Mouse (Mus musculus) forebrain, embryonic 10.5 days (tissue): ENCODE data around the gene Itsn1. TPM values are rescaled to one million over a fixed set of nuclear protein-coding genes. Genes with fewer than 3 reads are reported as not detected.

ENCODE experiments used
- DNase-seq: peaks from one replicate; pipeline ENCODE4 v3.0.0-alpha.2; 2017; ENCODE audit warnings: low spot score; ENCODE audit errors: extremely low spot score
- H3K27ac ChIP-seq: fragments of 300-500 bp; sonication (generic); 2 replicates; pipeline ENCODE4 v1.5.1; 2016; ENCODE audit warnings: mild to moderate bottlenecking
- H3K27me3 ChIP-seq: fragments of 300-500 bp; sonication (generic); 2 replicates; pipeline ENCODE4 v1.6.1; 2016; ENCODE audit warnings: mild to moderate bottlenecking; ENCODE audit not compliant: poor library complexity, severe bottlenecking
- H3K36me3 ChIP-seq: fragments of 300-500 bp; sonication (generic); replicated peaks from 2 replicates; pipeline ENCODE4 v1.6.1; 2016; ENCODE audit warnings: mild to moderate bottlenecking, moderate library complexity
- H3K4me1 ChIP-seq: fragments of 300-500 bp; sonication (generic); 2 replicates; pipeline ENCODE4 v1.6.1; 2016
- H3K4me3 ChIP-seq: fragments of 300-500 bp; sonication (generic); 2 replicates; pipeline ENCODE4 v1.5.1; 2016; ENCODE audit warnings: mild to moderate bottlenecking, moderate library complexity
- H3K9me3 ChIP-seq: fragments of 300-500 bp; sonication (generic); 2 replicates; pipeline ENCODE4 v1.6.1; 2016; ENCODE audit warnings: mild to moderate bottlenecking, moderate library complexity
- WGBS: fragments of 180-500 bp; shearing (Covaris S2); methylation state at CpG from one replicate; pipeline ENCODE4 v1.1.7; 2016; 5-methylcytosine and 5-hydroxymethylcytosine counted together
- microRNA-seq: library from miRNA; unstranded; fragments of <30 nt; microRNA quantifications from one replicate; pipeline ENCODE4, GENCODE M21; 2017
- polyA plus RNA-seq: library from polyadenylated mRNA; unstranded; fragments of >200 nt; fragmentation: Nextera tagmentation; extraction: Ambion mirVana; gene quantifications from 2 replicates; pipeline ENCODE4 v1.2.1, GENCODE M21; 2016

Itsn1 gene
- polyA plus RNA-seq, 1 experiment from 2014 or later, result 38.7 TPM

DNA sequence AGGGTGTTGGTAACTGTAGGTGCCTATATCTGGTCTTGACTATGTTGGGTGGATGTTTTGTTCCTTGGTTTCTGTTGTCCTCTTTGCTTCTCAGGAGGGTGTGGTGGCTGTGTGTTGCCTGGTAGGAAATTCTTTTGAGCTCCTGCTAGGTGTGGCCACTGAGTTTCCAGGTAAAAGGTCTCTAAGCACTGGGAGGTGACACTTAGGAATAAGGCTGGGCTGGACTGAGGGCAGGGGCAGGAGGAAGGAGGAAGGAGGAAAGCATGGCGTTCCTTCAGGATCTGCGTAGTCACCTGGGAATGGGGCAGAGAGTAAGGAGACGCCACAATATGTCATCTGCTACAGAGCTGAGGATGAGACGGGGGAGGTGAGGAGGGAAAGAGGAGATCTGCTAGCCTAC, 224.9 kb downstream of the Itsn1 start:
- Histone ChIP-seq H3K27ac (no peak overlapping the region), H3K9me3 (peaks cover 7% of the 10 kb centered on the region; the same call in 1 of the 2 replicates), H3K4me1 (no peaks in the 10 kb centered on the region), H3K27me3 (no peaks in the 10 kb centered on the region), H3K36me3 (no peaks in the 10 kb centered on the region), H3K4me3 (no peak overlapping the region)
- 91% methylated on average over 4 of the region's 4 CpGs for WGBS
- no peak for DNase-seq

DNA sequence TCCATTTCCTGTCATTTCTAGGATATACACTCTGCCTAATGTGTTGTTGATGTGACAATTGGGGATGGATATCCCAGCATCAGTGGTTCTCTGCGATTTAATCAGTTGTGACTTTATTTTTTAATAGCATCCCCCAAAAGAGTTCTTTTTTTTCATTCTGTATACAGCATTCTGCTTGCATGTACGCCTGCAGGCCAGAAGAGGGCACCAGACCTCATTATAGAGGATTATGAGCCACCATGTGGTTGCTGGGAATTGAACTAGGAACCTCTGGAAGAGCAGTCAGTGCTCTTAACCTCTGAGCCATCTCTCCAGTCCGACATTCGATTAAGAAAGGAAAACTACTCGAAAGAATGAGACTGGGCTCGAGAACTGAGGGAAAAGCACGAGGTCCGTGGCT, 225.7 kb downstream of the Itsn1 start:
- Histone ChIP-seq H3K27ac (no peak overlapping the region), H3K27me3 (no peaks in the 10 kb centered on the region), H3K36me3 (no peaks in the 10 kb centered on the region), H3K9me3 (peaks cover 7% of the 10 kb centered on the region; the same call in 1 of the 2 replicates), H3K4me1 (no peaks in the 10 kb centered on the region), H3K4me3 (no peak overlapping the region)
- 86% methylated on average over 8 of the region's 8 CpGs for WGBS
- no peak for DNase-seq

DNA sequence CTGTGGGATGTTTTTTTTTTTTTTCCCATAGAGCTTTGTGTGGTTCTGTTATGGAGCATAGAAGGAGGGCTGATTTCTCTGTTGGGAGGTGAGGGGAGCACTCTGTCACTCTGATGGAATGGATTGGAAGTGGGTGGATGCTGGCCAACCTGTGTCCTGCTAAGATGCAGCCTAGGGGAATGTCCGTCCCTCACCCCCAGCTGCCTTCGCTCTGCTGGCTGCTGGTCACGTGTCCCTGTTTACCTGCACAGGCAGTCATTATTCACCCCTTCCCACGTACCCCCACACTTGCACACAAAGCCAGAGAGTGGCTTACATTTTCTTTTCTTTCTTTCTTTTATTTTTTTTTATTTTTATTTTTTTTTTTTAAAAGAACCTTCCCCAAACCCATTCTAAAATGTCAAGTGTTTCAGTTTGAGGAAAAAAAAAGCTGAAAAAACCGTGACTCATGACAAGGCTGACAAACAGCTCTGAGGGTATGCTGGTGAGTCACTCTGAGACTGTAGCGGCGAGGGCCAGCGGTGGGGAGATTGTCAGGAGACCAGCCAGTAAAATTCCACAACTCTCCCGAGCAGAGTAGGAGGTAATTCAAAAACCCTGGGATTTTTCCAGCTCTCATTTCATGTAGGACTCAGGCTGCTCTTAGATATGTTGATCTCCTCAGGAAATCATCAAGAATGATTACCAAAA, 233.3 kb downstream of the Itsn1 start:
- no peak overlapping the region for H3K4me3 ChIP-seq
- H3K9me3 ChIP-seq, result peaks cover 4% of the 10 kb centered on the region; the same call in 1 of the 2 replicates
- H3K36me3 ChIP-seq, result no peaks in the 10 kb centered on the region
- WGBS, result 20% methylated on average over 9 of the region's 9 CpGs
- peaks cover 34% of the 10 kb centered on the region for H3K4me1 ChIP-seq
- DNase-seq, result no peak
- peak overlapping the region; percentile 77; the same call in 1 of the 2 replicates for H3K27ac ChIP-seq
- H3K27me3 ChIP-seq, result no peaks in the 10 kb centered on the region; the same call in 1 of the 2 replicates

DNA sequence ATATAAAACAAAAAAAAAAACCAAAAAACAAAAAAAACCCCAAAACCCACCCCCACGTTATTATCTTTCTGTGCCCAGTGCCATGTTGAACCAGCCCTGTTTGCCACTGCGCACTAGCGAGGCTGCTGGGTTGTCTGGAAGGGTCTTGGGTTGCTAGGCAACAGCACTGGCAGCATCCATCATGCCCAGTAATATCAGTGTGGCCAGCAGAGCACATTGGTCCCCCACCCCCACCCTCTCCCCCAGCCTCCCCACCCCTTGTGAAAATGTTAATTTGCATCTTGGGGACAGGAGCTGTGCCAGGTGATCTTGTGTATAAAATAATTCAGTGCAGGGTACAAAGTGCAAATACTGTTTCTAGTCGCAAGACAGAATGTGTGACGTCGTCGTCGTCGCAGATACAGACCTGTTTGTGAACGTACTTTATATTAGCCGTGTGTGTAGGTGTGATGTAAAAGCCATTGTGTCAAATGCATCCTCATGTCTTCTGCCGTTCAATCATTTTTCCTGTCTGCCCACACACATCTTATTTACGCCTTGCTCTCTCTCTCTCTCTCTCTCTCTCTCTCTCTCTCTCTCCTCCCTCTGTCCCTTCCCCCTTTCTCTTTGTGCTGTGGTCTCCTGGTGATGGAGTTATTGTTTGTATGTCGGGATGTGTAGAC, 233.9 kb downstream of the Itsn1 start:
- H3K9me3 ChIP-seq, result peaks cover 4% of the 10 kb centered on the region; the same call in 1 of the 2 replicates
- H3K4me3 ChIP-seq, result no peak overlapping the region
- peak; percentile 47 for DNase-seq
- H3K36me3 ChIP-seq, result no peaks in the 10 kb centered on the region
- no peaks in the 10 kb centered on the region; the same call in 1 of the 2 replicates for H3K27me3 ChIP-seq
- H3K4me1 ChIP-seq, result peaks cover 34% of the 10 kb centered on the region
- WGBS, result 57% methylated on average over 14 of the region's 14 CpGs
- H3K27ac ChIP-seq, result peak overlapping the region; percentile 77

DNA sequence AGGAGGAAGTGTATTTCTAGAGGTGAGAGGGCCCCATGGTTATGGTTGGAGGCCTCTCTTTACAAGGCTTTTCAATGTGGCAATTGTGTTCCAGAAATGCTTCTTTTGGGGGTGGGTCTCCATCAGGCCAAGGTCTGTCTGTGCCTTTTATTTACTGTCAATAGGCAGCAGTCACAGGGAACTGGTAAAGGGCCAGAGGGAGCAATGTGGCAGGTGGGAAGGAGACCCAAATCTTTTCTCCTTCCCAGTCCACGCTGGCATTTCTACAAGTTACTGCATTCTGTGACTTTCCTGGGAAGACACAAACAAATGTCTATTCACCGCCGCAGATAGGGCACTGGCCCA, 234.4 kb downstream of the Itsn1 start:
- peaks cover 4% of the 10 kb centered on the region; the same call in 1 of the 2 replicates for H3K9me3 ChIP-seq
- no peak for DNase-seq
- 77% methylated on average over 3 of the region's 3 CpGs for WGBS
- no peaks in the 10 kb centered on the region; the same call in 1 of the 2 replicates for H3K27me3 ChIP-seq
- peak overlapping the region; percentile 77 for H3K27ac ChIP-seq
- no peak overlapping the region for H3K4me3 ChIP-seq
- H3K36me3 ChIP-seq, result no peaks in the 10 kb centered on the region
- peaks cover 34% of the 10 kb centered on the region for H3K4me1 ChIP-seq

DNA sequence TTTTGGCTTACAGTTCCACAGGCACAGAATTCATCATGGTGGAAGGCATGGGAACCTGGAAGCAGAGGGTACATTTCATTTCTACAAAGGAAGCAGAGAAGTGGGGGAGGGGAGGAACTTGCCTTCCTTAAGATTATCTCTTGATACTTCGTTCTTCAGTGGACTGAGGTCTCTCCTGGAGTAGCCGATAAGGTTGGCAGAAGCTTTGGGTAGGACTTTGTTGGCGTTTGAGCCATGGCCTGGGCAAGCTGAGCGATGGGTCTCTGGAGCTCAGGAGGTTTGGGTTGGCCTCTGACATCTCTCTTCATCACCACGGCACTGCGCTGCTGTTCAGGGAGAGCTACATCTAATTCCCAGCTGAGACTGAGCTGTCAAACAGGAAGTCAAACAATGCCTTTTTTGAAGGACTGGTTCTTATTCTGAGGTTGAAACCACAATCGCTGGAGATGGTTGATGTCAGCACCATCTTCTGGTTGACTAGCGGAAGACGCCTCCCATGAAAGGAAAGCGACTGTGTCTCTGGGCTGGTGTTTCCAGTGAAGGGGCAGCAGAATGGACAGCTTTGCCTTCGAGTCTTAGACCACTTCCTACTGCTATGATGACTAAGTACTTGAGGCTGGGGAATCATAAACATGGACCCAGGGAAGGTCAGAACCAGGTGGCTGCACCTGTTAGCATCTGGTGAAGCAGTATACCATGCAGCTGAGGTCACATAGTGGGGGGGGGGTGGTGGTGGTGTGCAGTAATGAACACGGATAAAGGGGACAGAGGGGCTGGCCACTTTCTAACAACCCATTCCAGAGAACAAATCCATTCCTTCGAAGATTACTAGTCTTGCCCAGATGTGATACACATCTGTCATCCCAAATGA, 235.5 kb downstream of the Itsn1 start:
- 90% methylated on average over 13 of the region's 13 CpGs for WGBS
- H3K27ac ChIP-seq, result peak overlapping the region; percentile 77; the same call in 1 of the 2 replicates

GRCm38 (mm10) chr16:91968725-91969124, 239.6 kb downstream of the Itsn1 start:
- H3K27me3 ChIP-seq, result no peaks in the 10 kb centered on the region; the same call in 1 of the 2 replicates
- no peak for DNase-seq
- no peak overlapping the region for H3K4me3 ChIP-seq
- peaks cover 34% of the 10 kb centered on the region for H3K4me1 ChIP-seq
- no peak overlapping the region for H3K27ac ChIP-seq
- no peaks in the 10 kb centered on the region for H3K9me3 ChIP-seq
- 78% methylated on average over 10 of the region's 10 CpGs for whole genome bisulfite sequencing
- no peaks in the 10 kb centered on the region for H3K36me3 ChIP-seq

More for the DNA sequence above, 235.5 kb downstream of the Itsn1 start:
- Histone ChIP-seq H3K27me3 (no peaks in the 10 kb centered on the region; the same call in 1 of the 2 replicates), H3K4me1 (peaks cover 43% of the 10 kb centered on the region), H3K4me3 (no peak overlapping the region), H3K9me3 (peaks cover 4% of the 10 kb centered on the region; the same call in 1 of the 2 replicates), H3K36me3 (no peaks in the 10 kb centered on the region)
- DNase-seq, result no peak

DNA sequence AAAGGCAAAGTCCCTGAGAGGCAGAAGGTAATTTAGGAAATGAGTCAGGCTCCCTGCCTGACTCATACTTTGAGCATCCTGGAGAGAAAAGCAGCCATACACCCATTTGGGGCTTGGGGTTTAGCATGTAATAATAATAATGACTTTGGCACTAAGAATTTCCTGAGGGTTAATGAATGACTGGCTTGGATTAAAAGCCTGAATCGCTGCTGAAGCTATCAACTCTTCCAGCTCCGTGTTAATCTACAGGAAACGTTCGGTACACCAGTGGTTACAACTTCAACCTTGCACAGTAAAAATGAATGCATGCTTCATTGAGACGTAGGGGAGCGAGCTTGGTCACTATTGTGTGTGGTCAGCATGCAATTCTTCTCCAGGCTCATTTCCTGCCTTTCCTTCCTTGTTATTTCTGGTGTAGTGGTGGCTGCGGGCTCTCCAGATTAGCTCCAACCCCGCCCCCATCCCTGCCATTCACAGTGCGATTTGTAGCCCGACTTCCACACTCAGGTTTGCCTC, 240.5 kb downstream of the Itsn1 start:
- DNase-seq, result no peak
- Histone ChIP-seq H3K27ac (peak overlapping the region; percentile 41; the same call in 1 of the 2 replicates), H3K4me3 (no peak overlapping the region), H3K36me3 (no peaks in the 10 kb centered on the region), H3K27me3 (no peaks in the 10 kb centered on the region; the same call in 1 of the 2 replicates), H3K4me1 (peaks cover 25% of the 10 kb centered on the region), H3K9me3 (no peaks in the 10 kb centered on the region)
- 55% methylated on average over 10 of the region's 10 CpGs for WGBS

Small RNA genes lying within 50 kb of the gene (microRNA-seq; reads per million reads assigned to microRNA genes)
- gene Gm27773, result not detected

Other genes starting within 250 kb of the Itsn1 start
- gene Ifnar1, start 244.0 kb upstream of the Itsn1 start, polyA plus RNA-seq, result 48.3 and 52.7 TPM in 2 replicates
- gene Ifngr2, start 182.2 kb upstream of the Itsn1 start, polyA plus RNA-seq, result 27.2 and 28.0 TPM in 2 replicates
- 32.7 and 33.8 TPM in 2 replicates for gene Tmem50b, start 131.5 kb upstream of the Itsn1 start, polyA plus RNA-seq
- gene Dnajc28, start 110.3 kb upstream of the Itsn1 start, polyA plus RNA-seq, result 2.9 and 4.0 TPM in 2 replicates
- gene Gart, start 82.3 kb upstream of the Itsn1 start, polyA plus RNA-seq, result 204 and 211 TPM in 2 replicates
- gene Son, start 81.8 kb upstream of the Itsn1 start, polyA plus RNA-seq, result 110 and 111 TPM in 2 replicates
- gene Donson, start 40.5 kb upstream of the Itsn1 start, polyA plus RNA-seq, result 34.3 and 38.1 TPM in 2 replicates
- 61.5 and 67.1 TPM in 2 replicates for gene Cryzl1, start 306 bp upstream of the Itsn1 start, polyA plus RNA-seq